Mouse (Mus musculus) frontal cortex, postnatal 10 days (tissue): ENCODE measurements around the gene Mb21d2.
A peak's percentile ranks its signal among the peaks of the same experiment; 100 is the strongest.

Experiments
- DNase-seq, 2 experiments: peaks; one replicate each; pipeline ENCODE4 v3.0.0; 2022; ENCODE audit warnings: low spot score in 2 of 2, mixed read lengths in 1 of 2

The Mb21d2 gene

DNA sequence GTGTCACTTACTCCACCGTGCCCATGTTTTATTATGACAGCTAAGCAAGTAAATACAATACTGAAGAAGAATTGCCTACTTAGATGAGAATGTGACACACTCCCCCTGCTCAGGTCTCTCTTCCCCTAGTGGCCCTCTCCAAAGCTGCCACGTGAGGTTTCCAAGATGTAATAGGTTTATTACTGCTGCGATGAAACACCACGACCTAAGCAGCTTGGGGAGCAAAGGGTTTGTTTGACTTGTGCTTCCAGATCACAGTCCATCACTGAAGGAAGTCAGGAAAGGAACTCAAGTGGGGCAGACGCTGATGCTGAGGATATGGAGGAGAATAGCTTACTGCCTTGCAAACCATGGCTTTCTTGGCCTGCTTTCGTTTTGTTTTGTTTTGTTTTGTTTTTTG is 65.9 kb downstream of the Mb21d2 start:
- no peak for DNase-seq

DNA sequence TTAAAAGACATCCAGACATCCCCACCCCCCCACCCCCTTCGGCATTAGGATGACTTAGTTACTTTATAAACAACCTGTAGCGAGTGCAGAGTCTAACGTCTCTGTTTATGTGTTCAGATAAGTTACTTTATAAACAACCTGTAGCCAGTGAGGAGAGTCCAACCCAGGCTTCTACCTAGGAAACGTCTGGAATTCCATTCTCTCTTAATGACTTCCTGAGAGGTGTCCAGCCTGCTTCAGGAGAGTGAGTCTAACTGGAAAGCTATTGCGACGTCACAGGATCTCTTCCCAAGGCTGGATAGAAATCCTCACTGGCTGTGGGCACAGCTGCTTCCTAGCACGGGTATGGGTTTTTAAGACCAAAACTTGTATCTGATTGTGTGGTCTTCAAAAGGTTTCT is 67.4 kb downstream of the Mb21d2 start:
- no peak for DNase-seq

DNA sequence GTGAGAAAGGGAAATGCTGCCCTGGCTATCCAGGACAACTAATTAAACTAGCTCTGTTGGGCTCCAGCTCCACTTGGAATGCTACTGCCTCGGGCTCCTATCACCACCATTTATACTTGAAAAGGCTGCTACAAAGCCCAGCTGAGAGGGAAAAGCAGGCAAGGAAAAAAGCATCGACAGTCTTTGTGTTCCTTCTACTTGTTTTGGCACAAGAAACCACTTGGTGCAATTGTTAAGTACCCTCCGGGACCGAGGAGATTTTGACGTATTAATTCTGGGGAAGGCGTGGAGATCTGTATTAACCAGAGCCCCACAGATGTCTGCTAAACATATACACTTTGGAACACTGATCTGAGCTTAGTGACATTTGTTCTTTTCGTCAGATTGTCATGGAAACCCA is 69.8 kb downstream of the Mb21d2 start:
- DNase-seq: no peak

DNA sequence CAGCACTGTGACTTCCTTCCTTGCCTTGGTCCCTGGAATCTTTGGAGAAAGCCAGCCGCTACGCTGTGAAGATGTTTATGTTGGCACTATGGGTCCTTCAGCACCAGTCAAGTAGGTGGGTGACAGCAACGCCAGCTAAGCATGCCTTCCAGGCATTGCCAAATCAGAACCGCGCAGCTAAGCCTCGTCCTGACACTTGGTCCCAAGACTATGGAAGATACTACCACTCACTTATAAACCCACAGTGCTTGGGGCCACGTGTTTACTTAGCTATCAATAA is 70.5 kb downstream of the Mb21d2 start:
- no peak for DNase-seq

DNA sequence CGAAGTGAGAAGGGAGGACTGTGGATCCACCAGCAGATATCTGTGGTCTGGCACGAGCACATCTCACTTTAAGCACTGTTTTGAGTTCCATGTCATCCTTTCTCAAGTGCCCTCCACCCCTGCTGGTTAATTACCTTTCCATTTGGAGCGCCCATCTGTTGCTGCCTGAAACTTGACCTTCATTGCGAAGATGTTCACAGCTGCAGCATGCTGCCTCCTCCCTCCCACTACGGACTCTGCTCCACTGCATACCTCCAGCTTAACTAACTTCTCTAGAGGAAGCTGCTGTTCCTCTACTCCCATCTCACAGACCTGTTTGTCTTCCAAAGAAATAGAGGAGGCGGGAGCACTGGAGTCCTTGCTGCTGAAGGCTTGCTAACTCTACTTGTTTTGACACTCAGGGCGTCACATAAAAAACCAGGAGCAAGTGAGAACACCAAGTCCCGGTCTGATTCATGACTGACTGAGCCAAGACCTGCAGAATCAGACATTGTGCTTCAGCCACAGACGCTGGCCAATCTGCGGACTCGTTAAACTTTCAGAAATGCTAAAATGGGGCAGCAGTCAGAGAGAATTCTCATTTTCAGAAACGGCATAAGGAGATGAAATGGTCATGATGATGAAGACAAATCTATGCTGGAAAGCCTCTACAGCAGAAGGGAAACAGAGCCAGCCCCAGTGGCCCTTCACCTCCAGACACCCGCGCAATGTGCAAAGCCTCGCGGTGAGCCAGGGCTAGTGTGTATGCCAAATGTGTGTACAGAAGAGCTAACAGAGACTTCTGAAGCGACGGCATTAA is 71.1 kb downstream of the Mb21d2 start:
- DNase-seq: no peak

DNA sequence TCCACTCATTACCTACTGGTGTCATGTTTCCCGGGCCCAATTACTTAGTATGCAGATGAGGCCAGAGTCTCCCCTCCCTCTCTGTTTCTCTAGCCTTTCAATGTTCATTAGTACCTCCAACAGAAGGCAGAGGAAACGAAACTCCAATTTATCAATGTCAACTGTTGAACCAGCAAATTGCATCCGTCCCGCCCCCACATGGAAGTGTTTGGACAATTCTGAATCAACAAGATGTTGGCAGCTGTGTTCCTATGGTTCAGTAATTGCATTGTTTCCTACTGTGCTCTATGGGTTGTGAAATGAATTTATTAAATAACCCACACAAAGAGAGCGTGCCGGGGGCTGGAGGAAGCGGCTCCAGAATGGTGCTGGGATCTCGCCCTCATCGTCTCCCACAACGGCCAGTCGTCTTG is 78.1 kb downstream of the Mb21d2 start:
- no peak for DNase-seq

DNA sequence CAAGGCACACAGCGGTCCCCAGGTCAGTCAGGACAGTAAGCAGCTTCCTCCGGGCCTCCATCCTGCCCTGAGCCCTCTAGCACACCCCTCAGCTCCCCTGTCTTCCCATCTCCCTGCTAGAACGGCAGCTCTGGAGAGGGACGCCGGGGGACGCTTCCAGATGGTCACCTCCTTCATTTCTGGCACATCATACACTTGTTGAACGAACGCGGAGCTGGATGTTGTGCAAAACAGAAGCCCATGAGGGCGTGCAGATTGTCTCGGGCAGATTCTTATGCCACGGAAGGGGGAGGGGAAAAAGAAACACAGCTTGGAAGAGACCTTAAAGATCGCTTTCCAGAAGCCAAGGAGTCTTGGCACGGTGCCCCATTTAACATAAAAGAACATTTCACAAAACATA is 78.6 kb downstream of the Mb21d2 start:
- DNase-seq: no peak

DNA sequence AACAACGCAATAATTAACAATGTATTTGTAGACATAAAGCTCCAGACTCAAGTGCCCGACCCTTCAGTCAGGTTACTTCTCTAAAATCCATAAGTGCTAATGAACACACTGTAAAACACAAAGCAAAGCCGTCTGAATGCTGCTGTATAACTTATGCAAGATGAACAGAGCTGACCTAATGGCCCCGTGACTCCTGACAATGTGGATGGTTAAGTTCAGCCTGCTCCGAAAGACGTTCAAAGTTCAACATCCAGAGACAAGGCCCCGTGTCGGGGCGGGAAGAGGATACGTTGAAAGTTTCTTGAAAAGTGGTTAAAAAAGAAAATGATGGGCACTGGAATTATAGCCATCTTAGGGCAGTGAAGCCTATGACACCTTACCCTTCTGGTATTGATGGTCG is 83.3 kb downstream of the Mb21d2 start:
- no peak for DNase-seq

DNA sequence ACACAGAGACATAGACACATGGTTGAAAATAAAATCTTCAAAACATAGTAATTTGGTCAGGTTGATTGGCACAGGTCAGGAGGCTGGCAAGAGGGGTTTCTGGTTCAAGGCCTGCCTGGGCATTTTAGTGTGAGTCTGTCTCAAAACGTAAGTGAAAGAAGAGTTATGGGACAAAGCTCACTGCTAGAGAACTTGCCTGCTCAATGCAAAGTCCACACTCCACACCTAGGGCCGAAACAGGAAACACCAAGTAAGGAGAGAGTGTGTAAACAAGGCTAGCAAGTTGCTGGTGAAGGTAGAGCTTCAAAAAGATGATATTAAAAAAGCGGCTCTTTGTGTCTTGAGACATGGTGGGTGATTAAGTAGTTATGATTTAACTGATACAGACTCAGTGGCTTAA is 84.1 kb downstream of the Mb21d2 start:
- no peak for DNase-seq

DNA sequence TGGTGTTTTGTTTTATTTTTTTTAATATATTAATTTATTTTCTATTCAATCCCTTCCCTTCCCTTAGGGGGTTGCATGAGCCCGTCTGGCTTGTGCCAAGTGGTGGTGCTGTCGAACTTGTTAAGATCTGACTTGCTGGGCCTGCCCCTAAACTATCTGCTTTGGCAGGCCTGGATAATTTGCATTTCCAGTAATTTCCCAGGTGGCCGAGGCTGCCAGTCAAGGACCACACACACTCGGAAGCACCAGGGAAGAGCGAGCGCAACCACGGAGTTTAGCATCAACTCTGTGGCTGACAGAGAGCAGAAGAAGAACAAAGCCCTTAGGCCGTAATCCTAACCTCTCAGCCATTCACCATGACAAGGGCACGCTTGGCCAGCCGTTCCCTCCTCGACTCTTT is 88.4 kb downstream of the Mb21d2 start:
- no peak for DNase-seq

DNA sequence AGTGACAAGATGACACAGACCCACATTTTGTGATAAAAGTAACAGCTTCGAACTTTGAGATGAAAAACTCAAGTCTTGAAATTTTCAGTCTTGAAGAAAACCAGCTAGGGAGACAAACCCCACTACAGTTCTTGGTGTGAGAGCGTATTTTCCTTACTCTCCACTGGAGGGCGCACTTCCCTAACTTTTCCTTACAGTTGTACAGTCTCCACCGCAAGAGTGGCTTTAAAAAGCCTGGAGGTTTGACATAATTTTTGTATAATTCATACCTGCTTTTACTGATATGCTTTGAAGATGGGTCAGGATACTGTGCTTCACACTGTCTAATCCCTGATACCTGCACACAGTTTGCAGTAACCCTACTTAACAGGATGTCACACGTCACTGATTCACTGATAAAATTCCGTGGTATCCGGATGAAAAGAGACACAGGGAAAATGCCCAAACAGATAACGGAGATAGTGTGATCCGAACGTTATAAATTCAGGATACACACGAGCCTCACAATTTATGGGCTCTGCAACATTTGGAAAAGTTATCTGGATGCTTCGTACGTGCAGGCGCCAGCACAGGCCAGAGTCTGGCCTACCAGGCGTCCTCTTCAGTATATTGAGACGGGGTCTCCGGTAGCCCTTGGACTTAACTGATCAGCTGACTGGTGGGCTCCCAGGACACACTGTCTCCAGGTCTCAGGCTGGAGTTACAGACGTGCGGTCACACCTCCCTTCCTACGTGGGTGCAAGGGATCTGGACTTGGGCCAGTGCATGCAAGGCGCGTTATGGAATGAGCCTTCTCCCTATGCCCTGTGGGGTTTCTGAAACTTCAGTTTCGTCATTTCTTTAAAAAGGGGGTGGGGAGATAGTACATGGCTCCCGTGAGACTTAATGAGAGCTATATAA is 89.1 kb downstream of the Mb21d2 start:
- peak in 1 of 2 experiments; percentile 76 for DNase-seq

DNA sequence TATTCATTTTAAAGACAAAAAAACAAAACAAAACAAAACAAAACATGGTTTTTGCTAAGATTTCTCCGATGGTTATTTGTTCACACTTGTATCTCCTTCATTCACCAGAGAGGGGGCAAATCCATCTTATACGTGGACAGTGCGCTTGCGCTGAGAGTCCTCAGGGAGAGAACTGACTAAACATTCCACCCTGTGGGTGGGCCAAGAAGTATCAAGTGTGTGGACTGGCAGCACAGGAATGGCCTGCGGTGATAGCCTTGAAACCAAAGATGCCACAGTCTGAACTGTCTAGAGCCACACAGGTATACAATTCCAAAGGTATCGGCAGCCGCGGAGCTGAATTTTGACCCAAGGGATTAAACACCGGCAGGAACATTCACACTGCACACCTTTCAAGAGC is 89.9 kb downstream of the Mb21d2 start:
- DNase-seq: no peak

DNA sequence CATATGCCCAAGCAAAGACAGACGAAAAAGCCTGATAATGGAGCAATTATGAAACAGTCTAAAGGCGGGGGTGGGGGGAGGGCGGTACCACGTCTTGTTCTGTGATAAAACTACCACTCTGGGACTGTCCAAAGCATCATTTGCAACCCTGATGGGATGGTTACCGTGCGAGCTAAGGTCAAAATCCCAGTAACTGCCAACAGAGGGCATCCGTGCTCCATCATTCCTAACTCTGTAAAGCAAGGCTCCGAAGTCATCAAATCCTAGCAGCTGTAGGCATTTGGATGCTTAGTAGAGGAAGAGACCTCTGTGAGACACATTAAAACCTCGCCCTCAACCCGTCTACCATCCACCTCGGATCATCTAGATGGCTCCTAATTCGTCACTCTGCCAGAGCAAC is 91.5 kb downstream of the Mb21d2 start:
- DNase-seq: peak in 1 of 2 experiments; percentile 56

DNA sequence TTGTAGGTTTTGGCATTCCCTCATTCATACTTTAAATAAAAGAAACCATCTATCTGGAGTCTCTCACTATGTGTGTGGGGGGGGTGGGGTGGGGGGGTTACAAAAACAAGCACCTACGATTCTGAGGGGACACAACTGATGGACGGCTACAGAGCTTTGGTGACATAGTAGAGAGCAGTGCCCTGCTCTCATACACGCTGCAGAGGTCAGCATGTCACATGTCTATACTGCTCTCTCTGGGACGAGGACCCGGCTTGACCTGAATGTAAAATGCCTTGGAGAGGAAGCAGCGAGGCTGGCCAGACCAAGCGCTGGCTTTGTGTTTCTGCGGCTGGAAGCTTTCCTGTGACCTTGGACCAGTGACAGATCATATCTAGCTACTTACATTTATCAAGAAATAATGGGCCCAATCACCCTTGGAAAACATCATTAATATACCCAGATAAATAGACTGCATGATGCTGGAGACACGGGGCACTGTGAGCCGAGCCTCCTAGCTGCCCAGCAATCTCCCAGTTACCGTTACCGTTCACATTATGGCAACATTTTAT is 97.3 kb downstream of the Mb21d2 start:
- DNase-seq: no peak

DNA sequence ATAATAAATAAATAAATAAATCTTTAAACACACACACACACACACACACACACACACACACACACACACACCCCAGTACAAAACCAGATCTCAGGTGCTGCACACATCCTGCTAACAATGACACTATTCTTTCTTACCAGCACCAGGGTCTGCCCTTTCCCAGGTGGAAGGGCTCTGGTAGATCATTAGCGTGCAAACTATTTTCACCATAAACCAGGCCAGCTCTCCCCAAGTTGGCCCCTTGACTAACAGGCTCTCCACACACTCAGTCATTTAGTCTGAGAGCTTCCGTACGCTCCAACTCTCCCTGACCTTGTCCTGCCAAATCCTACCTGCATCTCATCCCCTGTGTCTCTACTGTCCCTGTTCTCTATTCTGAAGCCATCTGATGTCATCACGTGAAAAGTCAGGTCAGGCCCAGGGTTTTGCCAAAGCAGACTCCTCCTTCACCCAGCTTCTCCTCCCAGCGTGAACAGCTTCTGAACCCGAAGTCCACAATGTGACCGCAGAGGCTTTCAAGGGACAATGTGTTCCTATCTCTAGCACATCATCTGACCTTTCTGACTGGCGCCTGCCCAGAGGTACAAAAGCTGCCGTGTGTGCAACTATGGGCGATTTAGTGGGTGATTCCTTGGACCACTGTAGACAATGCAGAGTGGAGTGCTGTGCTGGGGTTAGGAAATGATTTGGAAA is 100.1 kb downstream of the Mb21d2 start:
- no peak for DNase-seq

DNA sequence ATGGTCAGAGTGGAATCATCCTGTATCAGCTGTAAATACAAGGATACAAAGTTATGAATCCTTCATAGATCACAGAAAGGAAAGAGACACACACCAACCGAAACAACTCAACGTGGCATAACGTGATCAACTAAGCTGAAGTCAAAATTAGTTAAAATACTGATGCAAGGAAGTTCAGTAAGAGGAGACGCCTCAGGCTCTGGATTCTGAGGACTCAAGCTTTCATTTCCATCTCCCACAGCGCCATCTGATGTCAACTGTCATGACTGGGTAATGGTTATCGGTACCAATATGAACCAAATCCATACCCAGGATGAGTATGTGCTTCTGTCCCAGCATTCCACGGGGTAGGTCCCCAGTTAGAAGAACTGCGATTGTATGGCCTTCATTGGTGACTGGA is 104.7 kb downstream of the Mb21d2 start:
- no peak for DNase-seq

DNA sequence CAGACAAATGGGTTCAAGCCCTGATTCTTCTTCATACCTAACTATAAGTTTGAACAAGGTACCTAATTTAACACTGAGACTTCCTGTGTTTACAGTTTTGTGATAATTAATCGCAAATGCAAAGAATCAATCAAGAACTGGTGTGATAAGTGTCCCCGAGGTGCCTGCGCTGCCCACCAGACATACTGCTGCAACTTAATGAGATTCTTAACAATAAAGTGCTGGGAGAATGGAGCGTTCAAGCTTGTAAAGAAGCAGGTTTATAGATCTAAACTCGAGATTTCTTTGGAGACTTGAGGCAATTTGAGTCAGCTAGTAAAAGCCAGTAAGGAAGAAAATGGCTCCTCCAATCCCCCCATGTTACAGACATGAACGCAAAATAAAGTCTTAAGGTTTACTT is 107.7 kb downstream of the Mb21d2 start:
- DNase-seq: no peak

DNA sequence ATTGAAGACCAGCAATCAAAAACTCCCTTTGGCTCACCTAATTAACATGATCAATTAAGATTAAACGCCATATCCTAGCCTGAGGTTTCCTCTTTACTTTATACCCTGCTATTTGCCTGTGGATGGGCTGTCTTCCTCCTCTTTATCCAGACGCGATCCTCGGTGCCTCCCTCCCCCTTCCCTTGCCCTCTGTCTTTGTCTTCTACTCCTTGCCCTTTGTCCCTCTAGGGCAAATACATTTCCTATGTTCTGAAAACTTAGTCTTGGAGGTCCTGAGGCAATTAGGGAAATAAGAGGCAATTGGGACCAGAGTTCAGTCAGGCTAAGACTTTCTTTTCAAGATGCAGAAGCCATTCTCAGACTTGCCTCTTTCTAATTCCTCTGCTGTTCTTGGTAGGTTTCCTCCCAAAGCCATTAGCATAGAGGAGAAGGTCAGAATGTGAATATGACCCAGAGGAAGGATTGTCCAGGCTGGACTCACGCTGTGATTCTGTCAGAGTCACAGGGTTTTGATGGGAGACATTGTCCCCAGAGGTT is 110.7 kb downstream of the Mb21d2 start:
- no peak for DNase-seq

DNA sequence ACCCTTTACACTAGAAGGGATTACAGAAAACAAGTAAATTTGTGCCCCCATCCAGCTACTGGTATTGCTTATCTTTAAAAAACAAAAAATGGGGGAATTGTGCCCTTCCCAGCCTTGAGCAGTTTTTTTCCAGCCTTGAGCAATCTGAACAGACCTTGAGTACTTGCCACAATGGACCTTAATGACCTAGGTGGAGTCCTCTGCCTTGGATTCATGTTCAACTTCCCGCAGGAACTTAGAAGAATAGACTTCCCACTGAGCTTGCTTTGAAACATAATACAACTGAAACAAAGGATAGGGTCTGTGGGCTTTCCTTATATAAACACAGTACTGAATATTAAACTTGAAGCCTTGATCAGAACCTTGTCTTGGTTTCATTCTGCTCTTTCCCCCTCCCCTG is 116.2 kb downstream of the Mb21d2 start:
- DNase-seq: no peak

DNA sequence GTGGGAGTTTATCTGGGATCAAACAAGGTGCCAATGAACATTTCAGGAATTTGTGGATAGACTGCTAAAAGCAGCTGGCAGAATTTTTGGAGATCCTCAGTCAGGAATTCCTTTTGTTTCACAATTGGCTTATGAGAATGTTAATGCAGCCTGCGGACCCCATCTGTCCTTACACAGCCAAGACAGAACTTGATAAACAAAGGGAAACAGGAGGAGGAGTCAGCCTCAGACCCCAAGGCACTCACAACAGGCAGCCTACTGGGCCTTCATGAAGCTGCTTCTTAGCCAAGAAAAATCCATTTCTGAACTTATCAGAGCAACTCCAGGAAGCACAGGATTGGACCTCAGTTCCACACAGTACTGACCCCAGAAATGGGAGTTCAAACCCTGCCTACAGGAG is 120.4 kb downstream of the Mb21d2 start:
- no peak for DNase-seq

DNA sequence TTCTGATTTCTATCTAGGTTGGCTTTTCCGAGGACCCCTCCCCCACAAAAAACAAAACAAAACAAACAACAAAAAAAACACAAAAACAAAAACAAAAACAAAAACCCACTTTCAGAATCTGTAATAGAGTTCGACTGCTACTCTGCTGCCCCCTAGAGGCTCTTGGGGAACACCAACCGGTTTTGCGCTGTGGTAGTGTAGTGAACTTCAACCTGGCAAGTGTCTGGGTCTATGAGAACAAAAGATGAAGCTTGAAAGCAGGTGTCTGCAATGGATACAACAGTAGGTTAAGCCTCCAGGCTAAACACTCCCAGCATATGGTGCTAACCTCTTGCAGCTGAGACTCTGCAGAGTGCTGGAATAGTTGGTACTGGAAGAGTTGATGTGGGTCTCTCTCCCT is 136.4 kb downstream of the Mb21d2 start:
- peak in 1 of 2 experiments; percentile 18 for DNase-seq
